Mouse (Mus musculus): ENCODE data around the gene Gm26602. TPM values are rescaled to one million over a fixed set of nuclear protein-coding genes. Genes with fewer than 3 reads are reported as not detected.

Gene Gm26602
- polyA plus RNA-seq, 1 experiment from 2014 or later, result 15.7 TPM

DNA sequence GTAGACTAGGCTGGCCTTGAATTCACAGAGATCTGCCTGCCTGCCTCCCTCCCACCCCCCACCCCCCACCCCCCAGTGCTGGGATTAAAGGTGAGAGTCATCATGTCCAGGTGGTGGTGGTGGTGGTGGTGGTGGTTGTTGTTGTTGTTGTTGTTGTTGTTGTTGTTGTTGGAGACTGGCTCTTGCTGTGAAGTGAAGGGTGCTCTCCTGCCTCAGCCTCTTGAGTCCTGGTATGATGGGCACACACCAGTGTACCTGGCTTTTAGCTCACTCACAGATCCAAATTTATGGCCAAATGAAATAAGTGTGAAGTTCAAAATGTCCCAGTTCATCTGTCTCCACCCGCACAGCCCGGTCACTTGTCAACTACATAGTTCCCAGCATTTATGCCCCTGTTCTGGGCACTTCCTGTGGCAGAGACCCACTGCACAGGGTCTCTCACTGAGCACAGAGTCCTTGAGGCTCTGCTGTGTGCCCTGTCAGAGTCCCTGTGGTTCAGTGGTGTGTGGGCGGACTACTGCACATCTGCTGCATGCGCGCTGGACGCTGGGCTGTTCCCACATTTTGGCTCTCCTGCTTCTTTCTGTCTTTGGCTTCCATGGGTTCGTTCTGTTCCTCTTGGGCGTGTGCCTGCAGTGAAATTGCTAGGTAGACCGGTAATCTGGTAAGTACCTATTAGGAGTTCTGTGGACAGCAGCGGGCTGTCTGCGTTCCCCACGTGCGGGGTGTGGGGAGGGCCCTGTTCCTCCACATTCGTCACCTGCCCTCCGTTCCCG lies 24.3 kb downstream of the Gm26602 start:
- no peak overlapping the region for H3K4me2 ChIP-seq
- no peaks in the 10 kb centered on the region for H3K9me3 ChIP-seq (replicated peaks)
- 84% methylated on average over 16 of the region's 16 CpGs for WGBS
- H3K4me1 ChIP-seq (replicated peaks), result peaks cover 78% of the 10 kb centered on the region
- H3K27me3 ChIP-seq, result no peaks in the 10 kb centered on the region
- no peak for ATAC-seq (replicated peaks; ENCODE audit: insufficient number of reproducible peaks, insufficient read depth, low FRiP score, low read depth)
- no peak overlapping the region for H3K9ac ChIP-seq
- H3K27ac ChIP-seq, result 0 out of 2 replicates have a peak overlapping the region, but pooled peaks have one; percentile 1
- H3K4me3 ChIP-seq, result no peak overlapping the region
- peaks cover 12% of the 10 kb centered on the region for H3K36me3 ChIP-seq

DNA sequence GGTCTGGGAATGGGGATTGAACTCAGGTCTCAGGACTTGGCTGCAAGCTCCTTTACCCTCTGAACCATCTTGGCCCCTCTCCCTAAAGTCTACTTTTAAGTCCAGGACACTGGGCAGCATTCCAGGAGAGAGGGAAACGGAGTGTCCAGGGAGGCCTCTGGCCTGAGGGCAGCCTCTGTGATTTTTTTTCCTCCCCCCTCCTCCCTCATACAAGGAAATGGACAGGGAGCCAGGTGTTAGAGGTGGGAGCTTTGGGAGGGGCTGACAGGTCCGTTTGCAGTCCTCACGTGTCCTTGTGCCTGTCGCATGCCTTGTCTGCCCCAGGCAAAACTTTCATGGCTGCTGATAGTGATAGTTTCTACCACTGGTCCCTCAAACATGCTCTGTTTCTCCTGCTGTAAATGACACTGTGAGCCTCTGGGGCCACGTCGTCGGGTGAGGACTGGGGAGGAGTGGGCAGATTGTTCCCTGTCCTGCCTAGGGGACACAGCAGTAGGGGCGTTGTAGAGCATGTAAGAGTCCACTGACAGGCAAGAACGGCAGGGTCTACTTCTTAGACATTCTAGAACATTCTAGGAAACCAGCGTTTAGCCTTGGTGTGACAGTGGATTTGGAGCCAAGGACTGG lies 25.7 kb downstream of the Gm26602 start:
- Histone ChIP-seq H3K36me3 (peaks cover 5% of the 10 kb centered on the region), H3K9ac (no peak overlapping the region), H3K4me2 (peak overlapping the region; percentile 59), H3K4me3 (peak overlapping the region; percentile 30), H3K27ac (peak overlapping the region; percentile 73), H3K4me1 (replicated peaks) (peaks cover 86% of the 10 kb centered on the region), H3K9me3 (replicated peaks) (no peaks in the 10 kb centered on the region), H3K27me3 (no peaks in the 10 kb centered on the region)
- WGBS, result 33% methylated on average over 10 of the region's 10 CpGs
- ATAC-seq (replicated peaks; ENCODE audit: insufficient number of reproducible peaks, insufficient read depth, low FRiP score, low read depth), result 0 out of 2 replicates have a peak, but pooled peaks have one; percentile 1

DNA sequence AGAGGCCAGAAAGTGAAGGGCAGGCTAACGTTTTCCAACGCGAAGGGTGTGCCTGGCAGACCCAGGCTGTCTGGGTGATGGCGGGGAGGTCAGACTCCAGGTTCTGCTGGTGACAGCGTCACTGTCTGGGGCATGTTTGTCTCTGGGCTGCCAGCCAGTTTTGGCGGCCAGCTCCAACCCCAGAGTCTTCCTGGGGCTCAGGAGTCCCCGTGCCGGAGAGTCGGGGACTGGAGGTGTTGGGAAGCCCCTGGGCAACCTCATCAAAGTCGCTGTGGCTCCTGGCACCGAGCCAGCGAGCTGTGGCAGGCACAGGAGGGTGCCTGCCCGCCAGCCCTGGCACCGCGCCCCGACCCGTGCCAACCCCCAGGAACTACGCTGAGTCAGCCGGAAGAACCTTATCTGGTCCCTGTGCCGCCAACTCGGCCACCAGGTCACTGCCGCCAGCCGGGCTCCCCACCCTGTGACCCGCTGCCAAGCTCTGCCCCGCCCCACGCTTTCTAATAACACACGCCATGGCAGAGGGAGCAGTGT lies 26.3 kb downstream of the Gm26602 start:
- H3K27me3 ChIP-seq, result no peaks in the 10 kb centered on the region
- no peaks in the 10 kb centered on the region; the same call in 1 of the 2 replicates for H3K36me3 ChIP-seq
- peak overlapping the region; percentile 30 for H3K4me3 ChIP-seq
- peak; percentile 72 for ATAC-seq (replicated peaks; ENCODE audit: insufficient number of reproducible peaks, insufficient read depth, low FRiP score, low read depth)
- H3K4me2 ChIP-seq, result peak overlapping the region; percentile 59
- H3K4me1 ChIP-seq (replicated peaks), result peaks cover 81% of the 10 kb centered on the region
- no peak overlapping the region for H3K9ac ChIP-seq
- no peaks in the 10 kb centered on the region for H3K9me3 ChIP-seq (replicated peaks)
- peak overlapping the region; percentile 73 for H3K27ac ChIP-seq
- WGBS, result 25% methylated on average over 27 of the region's 27 CpGs

DNA sequence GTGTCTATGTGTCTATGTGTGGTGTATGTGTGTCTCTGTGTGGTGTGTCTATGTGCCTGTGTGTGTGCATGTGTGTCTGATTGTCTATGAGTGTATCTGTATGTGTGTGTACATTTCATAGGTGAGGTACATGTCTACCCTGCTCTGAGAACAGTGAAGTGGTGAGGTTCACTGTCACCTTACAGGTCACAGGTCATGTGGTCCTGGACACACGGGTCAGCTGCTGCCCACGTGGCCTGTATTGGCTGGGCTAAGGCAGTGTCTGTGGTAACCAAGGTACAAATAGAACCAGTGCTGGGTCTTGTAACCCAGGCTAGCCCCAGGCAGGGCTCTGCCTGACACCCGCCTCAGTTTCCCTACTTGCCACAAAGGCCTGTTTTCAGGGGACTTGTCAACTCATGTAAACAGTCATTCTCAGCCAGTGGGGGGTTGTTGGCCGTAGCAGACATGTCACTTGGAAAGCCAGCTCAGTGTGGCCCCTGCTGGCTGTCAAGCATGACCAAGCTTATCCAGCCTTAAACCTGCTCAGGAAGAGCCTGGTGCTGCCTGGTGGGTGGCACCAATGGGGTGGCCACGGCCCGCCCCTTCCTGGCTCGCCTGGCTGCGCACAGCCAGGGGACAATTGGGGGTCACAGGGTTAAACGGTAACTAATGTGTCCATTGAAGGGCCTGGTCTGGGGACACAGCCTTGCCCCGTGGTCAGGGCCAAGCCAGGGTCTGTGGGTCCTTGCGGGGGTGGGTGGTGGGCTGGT lies 27.3 kb downstream of the Gm26602 start:
- Histone ChIP-seq H3K9me3 (replicated peaks) (no peaks in the 10 kb centered on the region), H3K4me1 (replicated peaks) (peaks cover 71% of the 10 kb centered on the region), H3K27me3 (no peaks in the 10 kb centered on the region), H3K4me2 (peak overlapping the region; percentile 59; the same call in 1 of the 2 replicates), H3K27ac (no peak overlapping the region), H3K36me3 (no peaks in the 10 kb centered on the region; the same call in 1 of the 2 replicates), H3K4me3 (no peak overlapping the region), H3K9ac (no peak overlapping the region)
- WGBS, result 87% methylated on average over 11 of the region's 11 CpGs
- ATAC-seq (replicated peaks; ENCODE audit: insufficient number of reproducible peaks, insufficient read depth, low FRiP score, low read depth), result no peak

DNA sequence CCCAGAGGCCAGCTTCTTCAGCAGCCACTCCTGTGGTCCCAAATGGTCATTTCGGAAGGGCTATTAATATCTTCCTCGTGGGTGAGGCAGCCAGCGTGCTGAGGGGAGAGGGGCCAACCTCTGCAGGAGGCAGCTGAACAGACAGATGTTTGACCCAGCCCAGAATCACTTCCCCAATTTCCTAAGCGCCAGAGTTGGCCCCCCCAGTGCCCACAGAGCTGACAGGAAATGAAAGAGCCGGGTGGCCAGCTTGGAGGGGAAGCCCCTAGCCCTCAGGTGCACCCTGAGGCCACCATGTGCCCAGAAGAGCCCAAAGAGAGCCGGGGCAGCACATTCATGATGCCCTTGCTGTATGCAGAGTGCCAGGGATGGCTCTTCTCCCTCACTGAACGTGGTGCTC lies 30.1 kb downstream of the Gm26602 start:
- H3K36me3 ChIP-seq, result no peaks in the 10 kb centered on the region; the same call in 1 of the 2 replicates
- H3K9ac ChIP-seq, result no peak overlapping the region
- peaks cover 53% of the 10 kb centered on the region for H3K4me1 ChIP-seq (replicated peaks)
- no peak for ATAC-seq (replicated peaks; ENCODE audit: insufficient number of reproducible peaks, insufficient read depth, low FRiP score, low read depth)
- no peaks in the 10 kb centered on the region for H3K27me3 ChIP-seq
- no peaks in the 10 kb centered on the region for H3K9me3 ChIP-seq (replicated peaks)
- H3K27ac ChIP-seq, result peak overlapping the region; percentile 21; the same call in 1 of the 2 replicates
- H3K4me3 ChIP-seq, result no peak overlapping the region
- H3K4me2 ChIP-seq, result no peak overlapping the region
- 42% methylated on average over 7 of the region's 7 CpGs for WGBS

DNA sequence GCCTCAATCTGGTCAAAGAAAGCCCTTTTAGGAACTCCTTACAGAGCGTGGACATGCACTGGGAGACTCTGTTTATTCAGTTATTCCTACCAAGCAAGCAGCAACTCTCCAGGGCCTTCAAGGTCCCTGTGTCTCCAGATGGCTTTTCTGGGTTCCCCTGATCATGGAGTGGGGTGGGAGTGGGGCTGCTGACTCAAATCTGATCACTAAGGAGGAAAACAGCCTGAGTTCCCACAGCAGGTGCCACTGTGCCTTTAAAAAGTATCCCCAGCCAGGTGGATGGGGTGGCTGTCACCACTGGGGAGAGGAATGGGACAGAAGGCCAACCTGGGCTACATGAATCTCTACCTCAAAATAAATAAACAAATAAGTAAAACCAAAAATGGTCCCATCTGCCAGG lies 32.3 kb downstream of the Gm26602 start:
- ATAC-seq (replicated peaks; ENCODE audit: insufficient number of reproducible peaks, insufficient read depth, low FRiP score, low read depth), result no peak
- Histone ChIP-seq H3K36me3 (no peaks in the 10 kb centered on the region; the same call in 1 of the 2 replicates), H3K4me3 (no peak overlapping the region), H3K9me3 (replicated peaks) (no peaks in the 10 kb centered on the region), H3K9ac (no peak overlapping the region), H3K4me2 (no peak overlapping the region), H3K27me3 (no peaks in the 10 kb centered on the region), H3K27ac (no peak overlapping the region), H3K4me1 (replicated peaks) (peaks cover 46% of the 10 kb centered on the region)
- WGBS, result 86% methylated on average over 1 of the region's 1 CpGs

DNA sequence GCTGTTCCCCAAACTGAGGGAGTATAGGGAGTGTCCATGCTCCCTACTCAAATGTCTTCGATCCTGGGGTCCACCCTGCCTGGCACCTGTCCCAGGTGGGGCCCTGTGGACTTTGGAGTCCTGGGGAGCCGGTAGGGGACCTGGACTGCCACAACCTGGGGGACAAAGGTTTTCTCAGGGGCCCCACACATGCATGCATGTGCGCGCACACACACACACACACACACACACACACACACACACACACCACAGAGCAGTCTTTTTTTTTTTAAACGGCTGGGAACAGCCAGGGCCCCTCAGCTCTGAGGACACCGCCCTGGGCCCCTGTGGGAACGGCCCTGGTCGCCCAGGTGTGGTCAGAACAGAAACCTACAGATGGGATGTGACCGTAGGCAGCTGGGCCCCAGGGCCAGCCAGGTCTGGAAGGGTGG lies 32.8 kb downstream of the Gm26602 start:
- no peak for ATAC-seq (replicated peaks; ENCODE audit: insufficient number of reproducible peaks, insufficient read depth, low FRiP score, low read depth)
- no peak overlapping the region for H3K4me2 ChIP-seq
- H3K4me3 ChIP-seq, result no peak overlapping the region
- peaks cover 1% of the 10 kb centered on the region; the same call in 1 of the 2 replicates for H3K36me3 ChIP-seq
- no peak overlapping the region for H3K27ac ChIP-seq
- WGBS, result 70% methylated on average over 9 of the region's 9 CpGs
- H3K4me1 ChIP-seq (replicated peaks), result peaks cover 44% of the 10 kb centered on the region
- no peaks in the 10 kb centered on the region for H3K27me3 ChIP-seq
- H3K9ac ChIP-seq, result no peak overlapping the region
- H3K9me3 ChIP-seq (replicated peaks), result no peaks in the 10 kb centered on the region

DNA sequence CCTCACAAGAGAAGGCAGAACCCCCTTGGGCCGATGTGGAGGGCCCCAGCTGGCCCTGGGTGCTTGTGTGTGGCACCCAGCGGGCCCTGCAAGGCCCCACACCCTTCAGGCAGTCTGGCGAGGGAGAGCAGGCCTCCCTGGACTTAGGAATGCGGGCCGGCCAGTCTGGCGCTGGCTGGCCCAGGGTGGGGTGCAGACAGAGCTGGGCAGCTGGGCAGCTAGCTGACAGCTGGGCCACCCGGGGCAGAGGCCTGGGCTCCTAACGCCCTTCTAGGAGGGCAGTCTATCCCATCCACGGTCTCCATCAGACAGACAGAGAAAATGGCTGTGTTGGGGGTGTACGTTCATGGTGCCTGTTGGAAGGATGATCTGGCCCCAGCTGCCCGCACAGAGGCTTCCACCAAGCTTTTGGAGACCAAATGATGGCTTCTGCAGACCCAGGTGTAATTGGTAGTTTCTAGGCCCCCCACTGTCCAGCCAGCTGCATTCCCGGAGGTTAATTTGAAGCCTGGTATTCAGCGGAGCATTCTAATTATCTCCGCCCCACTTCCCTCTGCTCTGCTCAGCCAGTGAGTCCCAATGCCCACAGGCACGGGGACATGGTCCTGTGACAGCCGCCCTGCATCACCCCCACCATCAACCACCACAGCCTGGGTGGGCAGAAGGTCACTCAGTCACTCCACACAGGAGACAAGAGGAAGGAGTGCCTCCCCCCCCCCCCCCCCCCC lies 35.0 kb downstream of the Gm26602 start:
- Histone ChIP-seq H3K4me3 (no peak overlapping the region), H3K4me1 (replicated peaks) (peaks cover 31% of the 10 kb centered on the region), H3K9ac (no peak overlapping the region), H3K27ac (peak overlapping the region; percentile 27; the same call in 1 of the 2 replicates), H3K36me3 (peaks cover 20% of the 10 kb centered on the region), H3K4me2 (0 out of 2 replicates have a peak overlapping the region, but pooled peaks have one; percentile 6), H3K9me3 (replicated peaks) (no peaks in the 10 kb centered on the region), H3K27me3 (no peaks in the 10 kb centered on the region)
- WGBS, result 45% methylated on average over 16 of the region's 16 CpGs
- ATAC-seq (replicated peaks; ENCODE audit: insufficient number of reproducible peaks, insufficient read depth, low FRiP score, low read depth), result no peak

DNA sequence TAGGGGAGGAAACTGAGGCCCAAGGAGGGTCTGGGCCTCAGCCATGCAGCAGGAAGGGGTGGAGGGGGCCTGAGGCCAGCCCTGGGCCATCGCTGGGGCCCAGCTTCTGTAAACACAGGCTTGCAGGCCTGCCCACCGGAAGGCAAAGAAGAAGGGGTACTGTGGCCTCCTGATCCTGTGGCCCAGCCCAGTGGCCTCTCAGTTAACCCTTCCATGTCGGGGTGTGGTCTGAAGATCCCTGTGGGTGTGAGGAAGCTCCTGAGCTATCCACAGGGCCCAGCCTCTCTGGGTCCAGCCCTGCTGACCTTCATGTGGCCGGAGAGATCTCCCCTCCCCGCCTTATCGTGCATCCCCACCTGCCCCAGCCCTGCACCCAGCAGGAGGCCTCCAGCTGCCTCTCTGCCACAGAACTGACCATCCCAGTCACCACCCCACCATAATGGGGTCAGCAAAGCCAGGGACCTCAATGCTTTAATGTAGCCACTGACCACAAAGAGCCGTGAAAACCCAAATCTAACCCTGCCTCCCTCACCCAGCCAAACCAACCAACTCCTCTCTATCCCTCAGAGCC lies 36.2 kb downstream of the Gm26602 start:
- peaks cover 31% of the 10 kb centered on the region for H3K36me3 ChIP-seq
- no peak overlapping the region for H3K4me2 ChIP-seq
- 0 out of 2 replicates have a peak overlapping the region, but pooled peaks have one; percentile 4 for H3K4me3 ChIP-seq
- no peak overlapping the region for H3K27ac ChIP-seq
- H3K9me3 ChIP-seq (replicated peaks), result no peaks in the 10 kb centered on the region
- H3K9ac ChIP-seq, result no peak overlapping the region
- ATAC-seq (replicated peaks; ENCODE audit: insufficient number of reproducible peaks, insufficient read depth, low FRiP score, low read depth), result no peak
- WGBS, result 39% methylated on average over 7 of the region's 7 CpGs
- no peaks in the 10 kb centered on the region for H3K27me3 ChIP-seq
- H3K4me1 ChIP-seq (replicated peaks), result peaks cover 25% of the 10 kb centered on the region

DNA sequence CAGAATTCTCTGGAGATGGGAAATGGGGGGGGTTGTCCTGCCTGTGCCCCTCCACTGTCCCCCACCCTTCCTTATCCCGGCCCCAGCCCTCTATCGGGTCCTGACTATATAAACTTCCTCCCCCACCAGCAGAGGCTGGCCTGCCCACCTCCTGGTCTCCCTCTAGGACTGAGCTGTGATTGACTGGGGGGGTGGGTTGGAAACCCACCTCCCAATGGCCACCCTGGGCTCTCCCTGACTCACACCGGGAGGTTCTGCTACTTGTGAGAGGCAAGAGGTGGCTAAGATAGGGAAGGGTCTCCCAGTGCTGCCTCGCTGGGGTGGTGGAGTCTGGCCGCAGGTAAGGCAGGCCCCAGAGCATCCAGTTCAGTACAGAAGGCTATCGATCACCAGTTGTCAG lies 36.8 kb downstream of the Gm26602 start:
- H3K4me3 ChIP-seq, result no peak overlapping the region
- no peaks in the 10 kb centered on the region for H3K9me3 ChIP-seq (replicated peaks)
- no peak overlapping the region for H3K4me2 ChIP-seq
- peaks cover 25% of the 10 kb centered on the region for H3K4me1 ChIP-seq (replicated peaks)
- no peaks in the 10 kb centered on the region for H3K27me3 ChIP-seq
- no peak overlapping the region for H3K27ac ChIP-seq
- peaks cover 32% of the 10 kb centered on the region for H3K36me3 ChIP-seq
- WGBS, result 73% methylated on average over 6 of the region's 6 CpGs
- ATAC-seq (replicated peaks; ENCODE audit: insufficient number of reproducible peaks, insufficient read depth, low FRiP score, low read depth), result no peak
- H3K9ac ChIP-seq, result no peak overlapping the region

All from heart, embryonic 15.5 days (tissue).